Mouse (Mus musculus): ENCODE results near the gene Sh2d4b.

DNA sequence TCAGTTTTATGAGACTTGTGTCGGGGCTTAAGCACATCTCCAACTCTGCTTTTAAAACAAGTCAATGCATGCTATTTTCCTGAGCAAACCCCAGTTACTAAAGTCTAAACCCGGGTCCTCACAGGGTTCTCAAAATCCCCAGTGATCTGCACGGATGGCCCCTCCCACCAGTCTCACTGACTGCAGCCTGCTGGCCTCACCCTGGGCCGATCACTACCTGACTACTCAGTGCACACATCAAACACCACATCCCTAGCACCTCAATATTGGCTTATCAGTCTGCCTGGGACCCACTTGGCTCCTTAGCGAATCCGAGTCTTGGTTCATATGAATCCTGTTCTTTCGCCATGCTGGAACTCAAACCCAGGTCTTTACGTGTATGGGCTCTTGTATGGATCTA lies 2.6 kb upstream of the Sh2d4b start:
- TF ChIP-seq POLR2A (IDR thresholded peaks at IDR 0.05; ENCODE audit: low read depth, low read length) (no peak), CTCF (IDR thresholded peaks at IDR 0.05; ENCODE audit: extremely low read depth, insufficient read length, insufficient replicate concordance, low read depth, low read length) (no peak)

All from small intestine, adult 2 months (tissue).